Mouse (Mus musculus): ENCODE measurements around the gene Cdc37. TPM values are rescaled to one million over a fixed set of nuclear protein-coding genes. Genes with fewer than 3 reads are reported as not detected.

Gene Cdc37
- total RNA-seq (2021) = 100 to 1,000 TPM; 144 to 153 TPM

DNA sequence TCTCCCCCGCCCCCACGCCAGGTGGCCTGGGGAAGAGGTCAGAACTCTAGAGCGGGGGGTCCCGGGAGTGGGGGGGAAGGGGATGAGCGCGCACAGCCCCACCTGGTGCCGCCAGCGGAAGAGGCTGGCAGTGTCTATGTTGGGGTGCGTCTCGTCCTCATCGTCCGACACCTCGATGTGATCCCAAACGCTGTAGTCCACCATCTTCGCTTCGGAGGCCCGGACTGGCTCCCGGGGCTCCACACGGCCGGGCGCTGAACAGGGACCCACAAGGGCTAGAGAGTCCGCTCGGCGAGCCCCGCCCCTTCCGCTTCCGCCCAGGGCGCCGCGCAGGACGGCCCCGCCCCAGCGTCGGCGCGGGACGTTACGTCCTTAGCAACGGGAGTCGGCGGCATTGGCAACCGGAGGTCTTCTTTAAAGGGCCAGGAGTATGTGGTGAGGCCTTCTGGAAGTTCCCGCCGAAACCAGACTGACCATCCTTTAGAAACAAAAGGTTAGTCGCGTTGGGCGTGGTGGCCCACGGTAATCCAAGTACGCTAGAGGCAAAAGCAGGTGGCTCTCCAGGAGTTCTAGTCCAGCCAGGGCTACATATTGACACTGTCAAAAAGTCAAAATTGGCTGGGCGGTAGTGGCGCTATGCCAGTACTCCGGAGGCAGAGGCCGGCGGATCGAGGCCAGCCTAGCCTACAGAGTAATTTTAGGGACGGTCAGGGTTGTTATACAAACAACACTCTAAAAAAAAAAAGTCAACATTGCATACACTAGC is at the start of gene Cdc37:
Cdc37 (minus strand) TSS at position 329 of the 766 bp plus-strand sequence.
- DNase-seq (ENCODE audit: low spot score in 2 of 2) = peak; percentile 93 to 95
- intact Hi-C loops (cut with DNase I) = loop anchor here (5.0 kb wide), 1 partner anchor 72 kb away; no protein-coding TSS in a partner anchor

DNA sequence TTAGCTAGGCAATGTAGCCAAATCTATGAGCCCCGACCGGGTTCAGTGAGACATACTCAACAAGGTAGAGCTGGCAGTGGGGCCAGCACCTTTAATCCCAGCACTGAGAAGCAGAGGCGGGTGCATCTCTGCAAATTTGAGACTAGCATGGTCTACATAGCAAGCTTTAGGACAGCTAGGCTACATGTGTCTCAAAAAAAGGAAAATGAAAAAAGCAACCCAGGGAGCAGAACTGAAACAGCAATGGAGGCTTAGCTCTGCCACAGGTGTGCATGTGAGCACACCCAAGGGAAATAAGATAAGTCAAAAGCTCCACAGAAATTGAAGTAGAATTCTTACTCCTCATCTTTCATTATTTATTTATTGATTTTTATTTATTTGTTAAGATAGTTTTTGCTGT is 49.2 kb upstream of the Cdc37 start:
- no peak for DNase-seq (ENCODE audit: low spot score in 2 of 2)
- intact Hi-C loops (cut with DNase I) = no loop called here

DNA sequence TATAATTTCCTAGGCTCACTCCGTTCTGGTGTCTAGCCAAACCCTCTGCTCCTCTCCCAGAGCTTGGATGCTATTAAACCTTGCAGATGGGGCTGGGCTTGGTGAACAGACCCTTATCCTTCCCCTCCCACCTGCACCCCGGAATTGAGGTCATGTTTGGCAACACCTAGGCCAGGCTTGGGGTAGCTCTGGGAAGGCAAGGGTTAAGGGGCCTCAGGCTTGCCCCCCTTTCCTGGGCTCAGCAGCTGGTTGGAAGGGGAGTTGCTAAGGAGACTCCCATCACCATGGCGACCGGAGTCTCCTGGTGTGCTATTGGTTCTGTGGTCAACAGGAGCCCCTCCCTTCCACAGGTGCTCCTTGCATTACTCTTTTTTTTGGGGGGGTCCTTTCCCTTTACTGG is 48.2 kb upstream of the Cdc37 start:
- intact Hi-C loops (cut with DNase I) = no loop called here
- DNase-seq (ENCODE audit: low spot score in 2 of 2) = peak; percentile 83 to 90

DNA sequence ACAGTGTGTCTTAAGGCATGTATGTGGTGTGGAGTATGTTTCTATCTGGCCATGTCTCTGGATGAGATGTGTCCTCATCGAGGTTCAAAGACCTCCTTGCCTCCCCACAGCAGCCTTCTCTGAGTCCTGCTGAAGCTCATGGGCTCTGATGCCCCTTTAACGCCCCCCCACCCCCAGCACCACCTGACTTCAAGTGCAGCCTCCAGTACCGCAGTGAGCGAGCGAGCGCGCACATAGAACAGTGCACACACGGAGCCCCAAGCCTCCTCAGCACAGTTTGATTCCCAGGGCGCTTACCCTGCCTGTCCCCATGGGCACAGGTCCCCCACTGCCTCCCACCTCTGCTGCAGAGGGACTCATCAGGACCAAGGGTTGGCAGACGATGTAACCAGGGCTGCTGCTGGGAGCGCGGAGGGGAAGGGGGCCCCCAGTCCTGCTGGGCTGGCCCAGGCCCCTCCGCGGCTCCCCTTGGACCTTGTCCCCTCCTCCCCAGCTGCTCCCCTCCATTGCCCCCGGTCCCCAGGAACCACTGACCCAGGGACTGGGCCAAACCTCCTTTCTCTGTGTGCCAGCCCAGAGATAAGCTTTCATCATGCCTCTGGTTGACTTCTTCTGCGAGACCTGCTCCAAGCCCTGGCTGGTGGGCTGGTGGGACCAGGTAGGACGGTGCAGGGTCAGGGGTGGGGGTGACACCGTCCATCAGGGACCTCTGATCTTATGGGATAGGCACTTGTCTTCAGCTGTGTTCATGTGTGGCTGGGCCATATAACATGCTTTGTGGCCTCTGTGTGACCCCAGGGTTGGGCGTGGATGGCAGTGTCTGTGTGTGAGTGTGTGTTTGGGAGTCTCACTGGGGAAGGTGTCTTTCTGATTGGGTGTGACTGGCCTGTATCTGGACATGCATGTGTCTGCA is 47.0 kb upstream of the Cdc37 start:
- intact Hi-C loops (cut with DNase I) = no loop called here
- DNase-seq (ENCODE audit: low spot score in 2 of 2) = peak; percentile 70 to 72

DNA sequence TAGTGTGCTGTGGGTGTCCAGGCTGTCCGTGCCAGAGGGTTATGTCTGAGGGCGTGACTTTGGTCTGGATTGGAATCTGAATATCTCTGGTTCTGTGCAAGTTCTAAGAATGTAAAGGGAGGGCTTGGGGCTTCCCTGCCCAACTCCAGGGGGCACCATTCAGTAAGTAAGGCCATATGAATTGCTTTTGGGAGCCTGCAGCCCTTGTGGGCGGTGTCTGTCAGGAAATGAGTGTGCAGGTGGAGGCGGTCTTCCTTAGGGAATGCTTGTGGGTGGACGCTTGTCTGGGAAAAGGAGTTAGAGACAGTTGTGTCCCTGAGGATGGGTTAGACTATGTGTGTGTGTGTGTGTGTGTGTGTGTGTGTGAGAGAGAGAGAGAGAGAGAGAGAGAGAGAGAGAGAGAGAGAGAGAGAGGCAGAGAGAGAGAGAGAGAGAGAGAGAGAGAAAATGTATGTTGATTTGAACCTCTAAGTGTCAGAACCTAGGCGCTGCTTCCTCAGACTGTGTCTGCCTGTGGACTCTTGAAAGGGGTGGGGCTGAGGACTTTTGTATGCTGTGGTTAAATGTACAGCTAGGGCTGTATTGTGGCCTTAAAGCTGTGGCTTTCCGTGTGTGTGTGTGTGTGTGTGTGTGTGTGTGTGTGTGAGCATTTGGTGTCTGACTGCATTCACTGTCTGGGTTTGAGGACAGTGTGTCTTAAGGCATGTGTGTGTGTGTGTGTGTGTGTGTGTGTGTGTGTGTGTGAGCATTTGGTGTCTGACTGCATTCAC is 46.1 kb upstream of the Cdc37 start:
- intact Hi-C loops (cut with DNase I) = loop anchor here (2.0 kb wide), 1 partner anchor 31 kb away; the partner anchor contains the start of gene Pde4a
- peak; percentile 62 to 90 for DNase-seq (ENCODE audit: low spot score in 2 of 2)

DNA sequence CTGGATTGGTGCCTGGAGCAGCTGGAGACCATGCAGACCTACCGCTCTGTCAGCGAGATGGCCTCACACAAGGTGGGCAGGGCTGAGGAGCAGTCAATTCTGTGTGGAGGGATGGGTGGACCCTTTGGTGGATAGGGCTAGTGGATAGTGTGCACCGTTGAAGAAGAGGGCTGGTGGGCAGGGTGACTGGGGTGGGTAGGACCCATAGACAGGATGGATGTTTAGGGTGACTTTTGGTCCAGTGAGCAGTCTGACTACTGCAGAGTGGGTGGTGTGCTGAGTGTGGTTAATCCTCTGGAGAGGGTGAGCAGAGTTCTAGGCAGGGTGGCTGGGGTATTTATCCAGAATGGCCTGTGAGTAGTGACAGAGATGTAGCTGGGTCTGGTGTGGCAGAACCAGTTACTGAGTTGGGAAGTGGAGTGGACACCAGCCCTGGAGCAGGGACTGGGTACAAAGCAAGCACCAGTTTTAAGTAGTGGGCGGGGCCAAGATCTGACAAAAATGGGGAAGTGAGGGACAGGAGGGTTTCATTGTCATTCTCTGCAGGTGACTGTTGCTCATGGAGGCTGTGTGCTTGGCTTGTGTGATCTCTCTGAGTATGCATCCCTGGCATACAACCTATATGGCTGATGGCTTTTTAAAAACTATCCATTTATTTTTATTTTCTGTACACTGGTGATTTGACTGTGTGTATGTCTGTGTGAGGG is 45.2 kb upstream of the Cdc37 start:
- intact Hi-C loops (cut with DNase I) = loop anchor here (2.0 kb wide), 1 partner anchor 30 kb away; the partner anchor contains the start of gene Pde4a

DNA sequence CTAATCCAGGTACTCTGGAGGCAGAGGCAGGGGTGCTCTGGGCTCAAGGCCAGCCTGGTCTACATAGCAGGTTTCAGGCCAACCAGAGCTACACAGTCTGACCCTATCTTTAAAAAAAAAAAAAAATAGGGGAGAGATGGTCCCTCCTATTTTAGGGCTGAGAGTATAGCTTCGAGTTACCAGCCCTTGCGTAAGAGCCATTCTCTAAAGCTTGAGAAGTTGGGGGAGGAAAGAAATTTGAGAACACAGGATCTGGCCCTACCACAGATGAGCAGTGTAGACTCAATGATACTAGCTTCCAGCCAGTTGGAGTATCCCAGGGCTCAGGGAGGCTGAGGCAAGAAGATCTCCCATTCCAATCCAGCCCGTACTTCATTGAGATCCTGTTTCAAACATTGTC is 44.0 kb upstream of the Cdc37 start:
- no peak for DNase-seq (ENCODE audit: low spot score in 2 of 2)
- intact Hi-C loops (cut with DNase I) = loop anchor here (2.0 kb wide), 1 partner anchor 29 kb away; the partner anchor contains the start of gene Pde4a

More for the DNA sequence above, 45.2 kb upstream of the Cdc37 start:
- DNase-seq (ENCODE audit: low spot score in 2 of 2) = no peak

DNA sequence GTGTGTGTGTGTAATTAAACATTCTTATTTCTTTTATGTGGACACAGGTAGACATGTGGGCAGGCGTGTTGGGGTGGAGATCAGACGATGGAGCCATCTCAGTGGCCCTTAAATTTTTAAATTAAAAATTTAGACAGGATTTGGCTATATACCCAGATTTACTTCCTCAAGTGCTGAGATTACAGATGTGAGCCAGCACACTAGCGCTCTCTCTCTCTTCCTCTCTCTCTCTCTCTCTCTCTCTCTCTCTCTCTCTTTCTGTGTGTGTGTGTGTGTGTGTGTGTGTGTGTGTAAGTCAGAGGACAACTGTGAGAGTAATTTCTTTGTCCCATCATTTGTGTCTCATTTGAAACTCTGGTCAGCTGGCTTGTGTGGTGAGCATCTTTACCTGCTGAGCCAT is 40.9 kb upstream of the Cdc37 start:
- intact Hi-C loops (cut with DNase I) = no loop called here
- no peak for DNase-seq (ENCODE audit: low spot score in 2 of 2)

DNA sequence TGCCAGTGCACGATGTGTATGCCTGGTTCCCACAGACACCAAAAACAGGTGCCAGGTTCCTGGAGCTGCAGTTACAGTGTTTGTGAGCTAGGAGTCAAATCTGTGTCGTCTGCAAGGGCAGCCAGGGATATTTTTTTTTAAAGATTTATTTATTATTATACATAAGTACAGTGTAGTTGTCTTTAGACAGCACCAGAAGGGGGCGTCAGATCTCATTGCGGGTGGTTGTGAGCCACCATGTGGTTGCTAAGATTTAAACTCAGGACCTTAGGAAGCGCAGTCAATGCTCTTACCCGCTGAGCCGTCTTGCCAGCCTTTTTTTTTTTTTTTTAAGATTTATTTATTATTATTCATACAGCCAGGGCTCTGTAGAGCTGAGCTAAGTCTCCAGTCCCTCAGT is 40.1 kb upstream of the Cdc37 start:
- peak in 1 of 2 experiments; percentile 20 for DNase-seq (ENCODE audit: low spot score in 2 of 2)
- intact Hi-C loops (cut with DNase I) = no loop called here

DNA sequence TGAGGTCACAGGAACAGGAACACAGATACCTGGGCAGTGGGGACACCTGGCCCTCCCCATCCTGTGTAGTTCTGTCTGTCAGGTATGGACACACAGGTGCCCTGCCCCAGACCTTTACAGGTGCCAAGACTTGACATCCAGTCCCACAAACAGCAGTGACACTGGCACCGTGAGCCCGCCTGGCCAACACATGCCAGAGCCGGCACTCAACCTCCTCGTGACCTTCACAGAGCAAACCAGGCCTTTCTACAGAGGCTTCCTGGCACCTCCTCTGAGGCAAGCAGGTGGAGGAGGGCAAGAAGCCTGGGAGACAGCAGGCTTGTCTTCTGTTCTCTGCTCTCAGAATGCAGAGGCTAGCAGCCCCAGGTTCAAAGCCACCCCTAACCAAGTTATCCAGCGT is 35.7 kb upstream of the Cdc37 start:
- intact Hi-C loops (cut with DNase I) = no loop called here
- DNase-seq (ENCODE audit: low spot score in 2 of 2) = no peak

DNA sequence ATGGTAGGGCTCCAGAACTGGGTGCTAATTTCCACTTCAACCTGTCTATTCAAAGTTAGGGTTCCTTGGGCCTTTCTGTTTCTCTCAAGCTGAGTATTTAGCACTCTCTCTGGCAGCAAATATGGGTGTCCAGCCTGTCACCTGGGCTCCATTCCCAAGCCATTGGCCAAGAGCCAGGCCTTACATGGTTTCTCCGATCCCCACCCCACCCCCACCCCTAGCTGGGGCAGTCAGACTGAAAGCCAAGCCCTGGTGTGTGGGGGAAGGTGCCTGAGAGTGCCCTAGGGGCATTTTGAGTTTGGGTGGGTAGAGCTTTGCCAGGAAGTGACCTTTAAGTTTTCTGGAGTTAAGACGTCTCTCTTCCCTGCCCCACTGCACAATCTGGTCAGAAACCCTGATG is 35.0 kb upstream of the Cdc37 start:
- intact Hi-C loops (cut with DNase I) = no loop called here
- no peak for DNase-seq (ENCODE audit: low spot score in 2 of 2)

DNA sequence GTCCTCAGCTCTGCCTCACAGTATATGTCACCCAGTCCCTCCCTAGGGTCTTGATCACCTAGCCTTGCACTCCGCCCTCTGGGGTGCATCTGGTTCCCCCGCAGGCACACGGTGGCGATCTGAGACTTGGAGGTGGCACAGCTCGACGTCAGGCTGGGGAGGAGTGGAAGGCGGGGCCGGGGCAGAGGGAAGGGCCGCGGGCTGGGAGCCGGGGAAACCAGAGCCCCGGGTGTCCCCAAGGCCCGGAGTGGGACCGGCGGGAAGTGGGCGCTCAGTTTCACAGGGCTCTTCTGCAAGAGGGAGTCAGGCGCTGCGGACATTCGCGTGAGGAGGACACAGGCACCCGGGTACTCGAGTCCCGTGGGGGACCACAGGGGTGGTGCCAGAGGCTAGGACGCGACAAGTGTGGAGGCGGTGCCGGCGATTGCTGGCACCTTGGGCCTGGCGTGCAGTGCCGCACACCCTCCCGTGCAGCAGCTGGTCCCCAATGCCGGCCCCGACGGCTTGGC is 34.2 kb upstream of the Cdc37 start:
- no peak for DNase-seq (ENCODE audit: low spot score in 2 of 2)
- intact Hi-C loops (cut with DNase I) = no loop called here

DNA sequence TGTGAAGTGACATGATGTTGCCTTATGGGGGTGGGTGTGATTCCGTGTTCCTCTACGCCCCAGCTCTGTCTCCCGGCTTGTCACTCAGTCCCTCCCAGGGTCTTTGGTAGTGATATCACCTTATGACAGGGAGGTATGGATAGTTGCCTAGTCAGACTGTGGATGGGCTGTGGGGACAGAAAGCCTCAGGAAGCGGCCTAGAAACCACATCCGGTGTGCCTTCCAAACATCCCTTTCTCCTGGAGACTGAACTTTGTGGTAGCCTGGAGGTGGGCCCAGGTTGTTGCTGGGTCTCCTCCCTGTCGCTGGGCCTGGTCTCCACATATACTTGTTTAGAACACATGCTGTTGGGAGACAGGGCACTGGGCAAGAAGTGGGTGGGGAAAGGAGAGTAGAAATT is 33.6 kb upstream of the Cdc37 start:
- no peak for DNase-seq (ENCODE audit: low spot score in 2 of 2)
- intact Hi-C loops (cut with DNase I) = no loop called here

DNA sequence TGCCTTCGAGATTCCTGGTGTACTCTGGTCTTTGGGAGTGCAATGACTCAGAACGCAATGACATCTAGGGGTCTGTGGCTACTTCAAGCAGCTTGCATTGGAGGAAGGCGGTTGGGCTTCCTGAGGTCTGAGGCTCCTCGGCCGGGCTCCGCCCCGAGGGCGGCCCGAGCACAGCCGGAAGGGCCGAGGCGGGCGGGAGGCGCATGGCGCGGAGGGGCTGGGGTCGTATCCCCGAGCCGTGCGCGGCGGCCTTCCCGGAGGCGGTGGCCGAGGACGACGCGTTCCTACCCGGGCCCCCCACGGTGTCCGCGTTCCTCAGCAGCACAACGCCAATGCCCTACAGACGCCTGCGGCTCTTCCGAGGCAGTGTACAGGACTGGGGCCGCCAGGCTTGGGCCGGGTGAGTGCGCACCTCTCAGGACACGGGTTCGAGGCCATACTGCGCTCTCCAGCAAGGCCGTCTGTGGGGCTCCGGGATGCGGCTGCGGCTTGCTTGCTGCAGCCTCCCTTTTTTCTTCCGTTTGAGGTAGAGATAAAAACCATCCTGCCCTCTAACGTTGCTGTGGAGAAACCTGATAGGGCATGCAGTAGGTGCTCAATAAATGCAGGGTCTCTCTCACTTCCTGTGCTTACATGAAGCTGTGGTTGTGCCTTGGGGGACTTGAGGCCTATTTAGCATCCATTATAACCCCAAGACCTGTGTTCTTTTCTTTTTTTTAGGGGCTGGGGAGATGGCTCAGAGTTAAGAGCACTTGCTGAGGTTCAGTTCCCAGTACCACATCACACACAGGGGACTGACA is 31.8 kb upstream of the Cdc37 start:
- no peak for DNase-seq (ENCODE audit: low spot score in 2 of 2)
- intact Hi-C loops (cut with DNase I) = no loop called here

DNA sequence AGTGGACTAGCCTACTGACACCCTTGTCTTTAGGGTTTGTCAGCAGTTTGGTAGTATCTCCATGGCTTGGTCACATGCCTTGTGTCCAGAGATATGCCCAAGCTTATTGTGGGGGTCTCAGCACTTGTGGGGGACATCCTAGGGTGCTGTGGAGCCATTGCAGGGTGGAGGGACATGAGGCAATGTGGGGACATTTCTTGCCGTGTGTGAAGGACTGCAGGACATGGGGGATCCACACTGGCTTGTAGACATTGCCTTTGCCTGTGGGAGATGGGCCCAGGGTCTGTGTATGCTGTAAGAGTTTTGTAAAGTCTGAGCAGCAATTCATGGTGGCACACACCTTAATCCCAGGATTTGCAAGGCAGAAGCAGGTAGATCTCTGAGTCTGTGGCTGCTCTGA is 31.1 kb upstream of the Cdc37 start:
- intact Hi-C loops (cut with DNase I) = no loop called here
- DNase-seq (ENCODE audit: low spot score in 2 of 2) = no peak

DNA sequence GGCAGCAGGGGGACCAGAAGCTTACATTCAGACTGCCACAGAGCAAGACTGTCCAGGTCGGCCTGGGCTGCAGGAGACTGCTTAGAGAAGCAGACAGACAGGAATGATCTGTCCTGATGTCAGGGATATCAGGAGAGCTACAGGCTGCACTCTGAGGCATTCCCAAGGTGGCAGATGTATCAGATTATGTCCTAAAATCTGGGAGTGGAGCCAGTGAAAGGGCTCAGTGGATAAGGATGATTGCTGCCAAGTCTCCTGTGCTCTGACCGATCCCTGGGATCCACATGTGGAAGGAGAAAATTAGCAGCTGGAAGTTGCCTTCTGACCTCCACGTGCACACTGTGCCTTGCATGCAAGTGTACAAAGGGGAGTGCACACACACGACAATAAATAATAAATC is 30.6 kb upstream of the Cdc37 start:
- intact Hi-C loops (cut with DNase I) = no loop called here
- DNase-seq (ENCODE audit: low spot score in 2 of 2) = no peak

DNA sequence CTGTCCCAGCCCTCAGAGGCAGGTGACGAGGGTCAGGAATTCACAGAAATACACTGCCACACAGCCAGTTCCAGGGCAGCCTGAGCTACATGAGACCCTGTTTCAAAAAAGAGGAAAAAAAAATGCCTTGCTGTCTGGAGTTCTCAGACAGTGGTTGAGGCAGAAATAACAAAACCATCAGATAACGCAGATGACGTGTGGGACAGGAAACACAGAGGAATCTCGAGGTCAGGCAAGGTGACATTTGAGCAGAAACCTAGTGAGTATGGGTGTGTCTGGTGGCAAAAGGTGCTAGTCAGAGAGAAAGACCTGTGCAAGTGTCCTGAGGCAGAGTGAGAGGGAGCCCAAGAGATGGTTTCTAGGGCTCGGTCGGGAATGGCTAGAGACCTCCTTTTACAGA is 22.6 kb upstream of the Cdc37 start:
- no peak for DNase-seq (ENCODE audit: low spot score in 2 of 2)
- intact Hi-C loops (cut with DNase I) = no loop called here

DNA sequence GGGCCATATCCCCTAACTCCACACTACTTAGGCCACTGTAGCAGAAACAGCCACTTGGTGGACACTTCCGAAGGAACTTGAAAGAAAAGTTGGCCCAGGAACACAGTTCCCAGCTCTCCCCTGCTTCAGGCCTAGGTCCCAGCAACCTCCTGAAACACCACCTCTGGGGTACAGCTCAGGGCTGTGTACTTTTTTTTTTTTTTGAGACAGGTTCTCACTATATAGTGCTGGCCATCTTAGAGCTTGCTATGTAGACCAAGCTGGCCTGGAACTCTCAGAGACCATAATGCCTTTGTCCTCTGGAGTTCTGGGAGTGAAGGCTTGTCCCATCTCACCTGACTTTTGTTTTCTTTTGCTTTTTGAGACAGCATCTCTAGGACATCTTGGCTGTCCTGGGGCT is 19.4 kb upstream of the Cdc37 start:
- no peak for DNase-seq (ENCODE audit: low spot score in 2 of 2)
- intact Hi-C loops (cut with DNase I) = loop anchor here (5.0 kb wide), 1 partner anchor 68 kb away; the partner anchor contains the start of gene Keap1

Measured in left cerebral cortex, postnatal 25 days (tissue).